Mouse (Mus musculus): ENCODE measurements around the gene Thpo.

Thpo gene

GRCm38 (mm10) chr16:20708220-20708938 lies 25.9 kb downstream of the Thpo start:
- in situ Hi-C loops (cut with MboI; ENCODE audit: unreplicated experiment in 2 of 2): loop anchor here (10.0 to 25.0 kb wide), 5 partner anchors 479 to 1554 kb away; partner anchors contain the start of genes Senp2 (in 1 of the 2) and Tra2b (in 1 of the 2)

GRCm38 (mm10) chr16:20706407-20707055 lies 27.8 kb downstream of the Thpo start:
- in situ Hi-C loops (cut with MboI; ENCODE audit: unreplicated experiment in 2 of 2): loop anchor here (10.0 to 25.0 kb wide), 5 partner anchors 481 to 1556 kb away; partner anchors contain the start of genes Senp2 (in 1 of the 2) and Tra2b (in 1 of the 2)

GRCm38 (mm10) chr16:20705786-20706185 lies 28.5 kb downstream of the Thpo start:
- in situ Hi-C loops (cut with MboI; ENCODE audit: unreplicated experiment in 2 of 2): loop anchor here (10.0 to 25.0 kb wide), 5 partner anchors 482 to 1557 kb away; partner anchors contain the start of genes Senp2 (in 1 of the 2) and Tra2b (in 1 of the 2)

- in situ Hi-C loops (cut with MboI; ENCODE audit: unreplicated experiment in 2 of 2): loop anchor here (10.0 to 25.0 kb wide), 5 partner anchors 483 to 1558 kb away; partner anchors contain the start of genes Senp2 (in 1 of the 2) and Tra2b (in 1 of the 2)
Measured at GRCm38 (mm10) chr16:20703699-20704400, 30.5 kb downstream of the Thpo start.

GRCm38 (mm10) chr16:20703071-20703470 lies 31.2 kb downstream of the Thpo start:
- in situ Hi-C loops (cut with MboI; ENCODE audit: unreplicated experiment in 2 of 2): loop anchor here (10.0 to 25.0 kb wide), 5 partner anchors 484 to 1559 kb away; partner anchors contain the start of genes Senp2 (in 1 of the 2) and Tra2b (in 1 of the 2)

- in situ Hi-C loops (cut with MboI; ENCODE audit: unreplicated experiment in 2 of 2): loop anchor here (10.0 to 25.0 kb wide), 5 partner anchors 485 to 1560 kb away; partner anchors contain the start of genes Senp2 (in 1 of the 2) and Tra2b (in 1 of the 2)
Measured at GRCm38 (mm10) chr16:20702522-20702893, 31.8 kb downstream of the Thpo start.

GRCm38 (mm10) chr16:20701729-20702521 lies 32.4 kb downstream of the Thpo start:
- in situ Hi-C loops (cut with MboI; ENCODE audit: unreplicated experiment in 2 of 2): loop anchor here (10.0 to 25.0 kb wide), 5 partner anchors 485 to 1560 kb away; partner anchors contain the start of genes Senp2 (in 1 of the 2) and Tra2b (in 1 of the 2)

- in situ Hi-C loops (cut with MboI; ENCODE audit: unreplicated experiment in 2 of 2): loop anchor here (10.0 to 25.0 kb wide), 5 partner anchors 486 to 1561 kb away; partner anchors contain the start of genes Senp2 (in 1 of the 2) and Tra2b (in 1 of the 2)
Measured at GRCm38 (mm10) chr16:20701316-20701715, 33.0 kb downstream of the Thpo start.

- in situ Hi-C loops (cut with MboI; ENCODE audit: unreplicated experiment in 2 of 2): loop anchor here (10.0 to 25.0 kb wide), 5 partner anchors 487 to 1562 kb away; partner anchors contain the start of genes Senp2 (in 1 of the 2) and Tra2b (in 1 of the 2)
Measured at GRCm38 (mm10) chr16:20700036-20700435, 34.3 kb downstream of the Thpo start.

GRCm38 (mm10) chr16:20699266-20699665 lies 35.0 kb downstream of the Thpo start:
- in situ Hi-C loops (cut with MboI; ENCODE audit: unreplicated experiment in 2 of 2): no loop called here

GRCm38 (mm10) chr16:20695622-20696323 lies 38.5 kb downstream of the Thpo start:
- in situ Hi-C loops (cut with MboI; ENCODE audit: unreplicated experiment in 2 of 2): no loop called here

- in situ Hi-C loops (cut with MboI; ENCODE audit: unreplicated experiment in 2 of 2): no loop called here
Measured at GRCm38 (mm10) chr16:20694781-20695180, 39.5 kb downstream of the Thpo start.

GRCm38 (mm10) chr16:20693111-20693701 lies 41.1 kb downstream of the Thpo start, which contains the start of gene Fam131a:
Gene Fam131a (plus strand): TSS chr16:20693241.
- in situ Hi-C loops (cut with MboI; ENCODE audit: unreplicated experiment in 2 of 2): no loop called here

GRCm38 (mm10) chr16:20692241-20692965 lies 41.9 kb downstream of the Thpo start:
- in situ Hi-C loops (cut with MboI; ENCODE audit: unreplicated experiment in 2 of 2): no loop called here

GRCm38 (mm10) chr16:20691617-20692016 lies 42.7 kb downstream of the Thpo start:
- in situ Hi-C loops (cut with MboI; ENCODE audit: unreplicated experiment in 2 of 2): no loop called here

- in situ Hi-C loops (cut with MboI; ENCODE audit: unreplicated experiment in 2 of 2): no loop called here
Measured at GRCm38 (mm10) chr16:20690774-20691173, 43.5 kb downstream of the Thpo start.

- in situ Hi-C loops (cut with MboI; ENCODE audit: unreplicated experiment in 2 of 2): no loop called here
Measured at GRCm38 (mm10) chr16:20677974-20678675, 56.2 kb downstream of the Thpo start.
